8 mouse cellular contexts compared by ENCODE assay signal in the genomic region with DNA sequence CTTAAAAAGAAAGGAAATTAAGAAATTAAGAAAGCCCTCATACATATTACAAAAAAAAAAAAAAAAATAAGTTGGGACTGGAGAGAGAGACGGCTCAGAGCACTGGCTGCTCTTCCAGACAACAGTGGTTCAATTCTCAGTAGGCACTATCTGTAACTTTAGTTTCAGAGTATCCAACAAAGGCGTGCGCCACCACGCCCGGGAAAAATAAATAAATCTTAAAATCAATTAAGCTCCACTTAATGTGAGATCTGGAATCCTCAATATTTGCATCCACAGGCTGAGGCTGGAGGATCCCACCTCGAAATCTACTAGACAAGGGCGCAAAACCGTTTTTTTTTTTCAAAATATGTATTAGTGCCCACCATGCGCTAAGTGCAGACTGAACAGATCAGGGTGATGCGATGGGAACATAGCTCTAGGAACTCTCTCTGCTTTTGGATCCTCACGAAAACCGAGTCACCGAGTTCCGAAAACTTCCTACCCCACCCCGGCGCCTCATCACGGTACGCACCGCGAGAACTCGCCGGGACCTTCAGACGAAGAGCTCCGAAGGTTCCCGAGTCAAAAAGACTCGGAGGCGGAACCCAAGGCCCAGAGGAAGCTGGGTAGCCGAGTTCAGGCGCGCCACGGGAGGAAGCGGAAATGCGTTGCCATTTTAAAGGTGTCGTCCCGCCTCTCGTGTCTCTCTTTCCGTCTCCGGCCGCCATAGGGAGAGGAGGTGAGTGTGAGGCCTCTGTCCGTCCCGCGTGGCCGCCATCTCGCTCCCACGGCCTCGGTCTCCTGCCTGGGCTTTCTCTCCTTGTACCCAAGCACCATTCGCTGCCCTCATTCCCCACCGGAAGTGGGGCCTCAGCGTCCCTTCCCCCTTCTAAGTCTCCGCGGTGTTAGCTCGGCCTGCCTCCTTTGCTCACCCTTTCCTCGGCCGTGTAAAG. TPM values are rescaled to one million over a fixed set of nuclear protein-coding genes. Genes with fewer than 3 reads are reported as not detected.
A peak's percentile ranks its signal among the peaks of the same experiment; 100 is the strongest.
DNase-seq lines count a peak whose midpoint lies in the region; ATAC-seq and TF ChIP-seq lines count a peak whose summit lies in the region.

A gene (plus strand): TSS at position 597 of the 935 bp plus-strand sequence.

- peak; percentile 90 for DNase-seq in MEL-GATA-1-ER (ENCODE audit: extremely low read depth, low read depth)
- peak; percentile 92 for DNase-seq in cerebellum, adult 8-10 months
- DNase-seq in hindbrain, embryonic 10.5 days (ENCODE audit: low spot score): peak; percentile 97
- peak; percentile 96 for DNase-seq in layer of hippocampus, adult 9-11 months
- DNase-seq in lung, postnatal 0 days (ENCODE audit: low spot score): peak; percentile 100
- peak; percentile 91 for DNase-seq in ovary, postnatal 14 days (ENCODE audit: low spot score)
- DNase-seq in thymus, postnatal 14 days: peak; percentile 95

- WGBS in hindbrain, embryonic 10.5 days: 2% methylated on average over 54 of the region's 54 CpGs
- under 1% methylated on average over 47 of the region's 54 CpGs for WGBS in lung, postnatal 0 days

- H3K36me3 ChIP-seq in hindbrain, embryonic 10.5 days: peaks cover 40% of the 10 kb centered on the region
- H3K36me3 ChIP-seq in lung, postnatal 0 days (ENCODE audit: insufficient read depth, low read length): peaks cover 4% of the 10 kb centered on the region; the same call in 1 of the 2 replicates

- H3K27ac ChIP-seq in hindbrain, embryonic 10.5 days: peak within 1 kb of the TSS; percentile 97
- H3K27ac ChIP-seq in lung, postnatal 0 days (ENCODE audit: low read length): peak within 1 kb of the TSS; percentile 91

- H3K27me3 ChIP-seq in hindbrain, embryonic 10.5 days (ENCODE audit: insufficient read depth, poor library complexity, severe bottlenecking): peaks cover 32% of the 10 kb centered on the region
- H3K27me3 ChIP-seq in lung, postnatal 0 days (replicated peaks; ENCODE audit: insufficient read depth, low read length): no peaks in the 10 kb centered on the region

- H3K4me2 ChIP-seq in lung, postnatal 0 days (replicated peaks; ENCODE audit: low read depth, low read length): peak within 1 kb of the TSS; percentile 72

- H3K4me1 ChIP-seq in hindbrain, embryonic 10.5 days (replicated peaks): peaks cover 27% of the 10 kb centered on the region
- 0 out of 2 replicates have a peak, but pooled peaks cover 7% of the 10 kb centered on the region for H3K4me1 ChIP-seq in lung, postnatal 0 days (ENCODE audit: insufficient read depth, low read depth, low read length)

- H3K9me3 ChIP-seq in hindbrain, embryonic 10.5 days: no peaks in the 10 kb centered on the region
- H3K9me3 ChIP-seq in lung, postnatal 0 days (ENCODE audit: low read length): no peaks in the 10 kb centered on the region

- TF ChIP-seq EP300 in lung, postnatal 0 days (IDR thresholded peaks at IDR 0.05): peak; percentile 43; the same call in 1 of the 2 replicates

- peak within 1 kb of the TSS; percentile 83 for H3K9ac ChIP-seq in lung, postnatal 0 days (replicated peaks; ENCODE audit: low read depth)

- ATAC-seq in frontal cortex, adult (ENCODE audit: low TSS enrichment): peak; percentile 92
- ATAC-seq in lung, postnatal 0 days: peak; percentile 92

- TF ChIP-seq CTCF in lung, postnatal 0 days (IDR thresholded peaks at IDR 0.05): no peak

- peak within 1 kb of the TSS; percentile 96 for H3K4me3 ChIP-seq in hindbrain, embryonic 10.5 days
- peak within 1 kb of the TSS; percentile 73 for H3K4me3 ChIP-seq in lung, postnatal 0 days (ENCODE audit: low read depth, low read length)

RNA-seq across cellular contexts. Expression of the gene that starts here (rescaled TPM):
- 378 and 382 TPM in 2 replicates for polyA plus RNA-seq in hindbrain, embryonic 10.5 days (2016; fragmentation: Nextera tagmentation; extraction: Ambion mirVana)
- 282 and 294 TPM in 2 replicates for polyA plus RNA-seq in lung, postnatal 0 days (2015; fragmentation: Nextera tagmentation; extraction: Ambion mirVana)

Comparison
In these comparisons a context has a peak if more than half of its experiments do, and no peak if none do; other contexts are left out.
1. Peak in every context shown above with its lines: DNase-seq, ATAC-seq, H3K4me3 ChIP-seq and H3K27ac ChIP-seq.